Mouse (Mus musculus): Measurements from ENCODE around the gene Sept6.
A peak's percentile ranks its signal among the peaks of the same experiment; 100 is the strongest.
"Not testable (repeated sequence)": the region's sequence is repeated elsewhere in the genome, so short reads cannot be mapped to it uniquely, and the experiment has no call there.

Sept6 gene

GRCm38 (mm10) chrX:36971156-36971555 lies 20.4 kb downstream of the Sept6 start:
- DNase-seq (ENCODE audit: low spot score in 2 of 2) = no peak

GRCm38 (mm10) chrX:36969501-36969900 lies 22.1 kb downstream of the Sept6 start:
- no peak for DNase-seq (ENCODE audit: low spot score in 2 of 2)

DNA sequence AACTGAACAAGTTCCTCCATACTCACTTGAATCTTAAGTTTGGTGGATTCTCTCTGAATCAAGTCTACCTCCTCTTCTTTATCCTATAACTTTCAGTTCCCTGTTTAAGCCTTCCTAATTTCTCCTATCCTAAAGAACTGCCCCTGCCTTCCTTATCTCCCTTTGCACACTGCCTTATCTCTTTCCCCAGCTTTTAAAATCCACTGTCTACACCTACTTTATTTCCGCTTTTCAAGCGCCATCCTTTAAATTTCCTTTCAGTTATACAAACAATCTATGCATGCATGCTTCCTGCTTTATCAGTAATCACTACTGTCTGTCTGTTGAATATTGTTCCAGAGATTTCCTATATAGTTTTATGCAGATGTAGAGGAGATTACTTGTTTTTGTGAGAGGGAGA lies 34.9 kb downstream of the Sept6 start:
- DNase-seq (ENCODE audit: low spot score in 2 of 2) = no peak

DNA sequence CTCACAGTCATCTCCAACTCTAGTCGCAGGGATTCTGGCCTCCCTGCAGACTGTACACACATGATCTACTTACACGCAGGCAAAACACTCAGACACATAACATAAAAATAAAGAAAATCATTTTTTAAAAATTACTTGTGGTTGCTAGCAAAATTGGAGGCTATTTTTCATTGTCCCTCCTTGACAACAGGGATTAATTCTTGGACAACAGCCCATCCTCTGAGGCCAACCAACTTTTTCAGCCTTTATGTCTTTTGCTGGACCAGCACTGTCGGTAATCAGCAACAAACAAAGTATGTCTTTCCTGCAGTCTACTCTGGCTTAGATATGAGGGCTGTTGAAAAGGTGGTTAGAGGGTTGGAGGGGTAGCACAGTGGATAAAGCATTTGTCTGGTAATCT lies 50.5 kb downstream of the Sept6 start:
- DNase-seq (ENCODE audit: low spot score in 2 of 2) = no peak

DNA sequence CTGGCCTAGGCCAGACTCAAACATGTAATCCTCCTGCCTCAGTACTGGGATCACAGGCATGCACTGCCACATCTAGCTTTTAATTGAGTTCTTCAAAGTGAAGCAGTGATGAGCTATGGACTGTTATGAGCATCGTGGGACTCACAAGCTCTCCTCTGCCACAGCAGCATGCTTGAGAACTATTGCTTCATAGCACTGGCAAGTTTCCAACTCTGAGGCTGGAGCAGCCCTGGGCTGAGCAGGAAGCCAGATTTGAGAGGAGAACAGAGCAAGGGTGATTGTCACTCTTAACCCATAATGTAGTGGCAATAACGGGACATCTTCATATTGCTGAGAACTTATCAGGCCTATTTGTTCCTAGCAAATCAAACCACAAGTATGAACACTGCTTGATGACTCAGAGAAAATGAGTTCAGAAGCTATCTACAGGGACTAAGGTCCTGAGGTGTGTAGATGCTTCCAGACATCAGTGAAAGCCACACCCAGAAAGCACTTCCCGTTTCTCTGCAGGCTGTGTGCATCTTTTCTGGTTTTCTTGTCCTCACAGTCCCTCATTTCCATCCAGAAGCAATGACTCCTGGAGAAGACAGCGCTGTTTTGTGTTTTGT lies 51.7 kb downstream of the Sept6 start:
- no peak for DNase-seq (ENCODE audit: low spot score in 2 of 2)

GRCm38 (mm10) chrX:36935326-36935966 lies 56.1 kb downstream of the Sept6 start:
- DNase-seq (ENCODE audit: low spot score in 2 of 2) = no peak

DNA sequence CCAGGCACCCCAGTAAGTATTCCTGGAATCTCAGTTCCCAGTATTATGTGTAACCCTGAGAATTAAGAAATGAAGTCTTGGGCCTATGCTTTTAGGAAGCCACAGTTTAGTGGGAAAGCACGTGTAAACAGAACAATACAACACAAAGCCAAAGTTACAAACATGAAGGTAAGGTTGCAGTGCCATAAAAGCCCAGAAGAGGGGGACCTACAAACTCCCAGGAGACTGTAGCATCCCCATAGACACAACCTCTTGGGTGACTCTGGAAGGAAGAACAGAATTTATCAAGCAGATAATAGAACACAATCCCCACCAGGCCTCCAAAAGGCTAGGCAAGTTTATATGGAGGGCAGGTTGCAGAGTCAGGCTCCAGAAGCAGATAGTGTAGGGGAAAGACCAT lies 61.0 kb downstream of the Sept6 start:
- DNase-seq (ENCODE audit: low spot score in 2 of 2) = no peak

DNA sequence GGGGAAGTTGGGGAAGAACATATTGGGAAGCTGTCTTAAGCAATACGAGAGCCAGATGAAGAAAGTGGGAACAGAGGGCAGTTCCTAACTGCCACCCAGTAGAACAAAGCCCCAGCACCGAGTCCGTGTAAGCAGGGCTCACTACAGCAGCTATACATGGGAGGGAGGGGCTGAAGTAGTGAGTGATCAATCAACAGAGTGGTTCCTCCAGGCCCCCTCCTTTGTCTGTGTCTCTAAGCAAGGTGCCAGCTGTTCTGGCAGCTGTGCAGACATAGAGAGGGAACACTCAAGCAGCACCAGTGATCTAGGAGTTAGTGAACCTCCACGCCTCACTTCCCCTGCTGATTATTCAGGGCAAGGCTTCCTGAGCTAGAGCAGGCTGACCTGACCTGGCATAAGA lies 61.9 kb downstream of the Sept6 start:
- DNase-seq (ENCODE audit: low spot score in 2 of 2) = no peak

DNA sequence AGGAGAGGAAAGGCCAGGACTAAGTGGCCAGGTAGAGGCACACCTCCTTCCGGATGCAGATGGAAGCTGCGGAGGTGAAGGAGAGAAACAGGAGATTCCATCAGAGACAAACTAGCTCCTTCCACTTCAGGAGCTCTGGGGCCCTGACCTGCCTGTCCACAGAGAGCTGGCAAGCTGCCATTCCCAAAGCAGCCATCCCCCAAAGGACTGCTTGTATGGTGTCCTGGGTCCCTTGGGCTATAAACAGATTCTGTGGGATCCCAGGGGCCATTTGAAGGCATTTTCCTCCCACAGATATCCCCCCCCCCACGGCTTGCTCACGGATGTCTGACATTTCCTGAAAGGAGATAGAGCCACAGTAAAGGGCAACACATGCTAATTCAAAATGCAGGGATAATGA lies 62.8 kb downstream of the Sept6 start:
- DNase-seq (ENCODE audit: low spot score in 2 of 2) = no peak

DNA sequence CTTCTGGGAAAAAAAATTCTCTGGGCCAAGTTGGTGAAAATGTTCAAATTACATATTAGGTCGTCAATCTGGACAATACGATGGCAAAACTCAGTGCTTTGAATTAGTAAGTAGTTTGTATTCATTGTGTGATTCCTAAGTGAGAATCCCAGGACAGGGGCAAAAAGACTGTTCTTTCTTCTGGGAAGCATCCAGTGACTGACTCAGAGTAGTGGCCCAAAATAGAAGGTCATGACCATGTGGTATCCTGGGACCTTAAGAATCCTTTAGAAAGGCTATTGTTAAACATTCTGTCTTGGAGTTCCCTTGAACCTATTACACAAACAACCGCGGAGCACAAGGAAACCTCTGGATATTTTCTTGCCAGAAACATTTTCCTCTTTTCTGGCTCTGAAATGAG lies 70.2 kb downstream of the Sept6 start:
- DNase-seq (ENCODE audit: low spot score in 2 of 2) = no peak

GRCm38 (mm10) chrX:36917749-36918148 lies 73.8 kb downstream of the Sept6 start:
- DNase-seq (ENCODE audit: low spot score in 2 of 2) = no peak

DNA sequence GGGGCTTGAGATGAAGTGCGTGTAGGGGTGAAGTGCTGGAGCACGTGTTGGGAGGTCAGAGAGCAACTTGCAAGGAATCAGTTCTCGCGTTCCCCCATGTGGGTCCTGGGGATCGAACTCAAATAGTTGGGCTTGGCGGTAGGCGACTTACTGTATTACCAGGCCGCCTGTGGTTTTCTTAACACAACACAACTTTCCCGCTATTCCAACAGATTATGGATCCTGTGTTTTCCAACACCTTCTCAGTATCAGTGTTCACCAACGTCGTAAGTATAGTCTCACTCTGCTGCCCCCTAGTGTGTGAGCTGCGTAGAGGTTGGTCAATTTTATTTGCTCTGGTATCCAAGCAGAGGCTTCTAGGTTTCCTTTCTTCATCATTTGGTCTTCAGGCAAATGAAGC lies 80.3 kb downstream of the Sept6 start:
- DNase-seq (ENCODE audit: low spot score in 2 of 2) = peak in 1 of 2 experiments; percentile 20

- DNase-seq (ENCODE audit: low spot score in 2 of 2) = no peak
These were observed 85.1 kb downstream of the Sept6 start for GRCm38 (mm10) chrX:36906539-36906938.

GRCm38 (mm10) chrX:36903115-36903768 lies 88.4 kb downstream of the Sept6 start:
- peak; percentile 78 to 84 for DNase-seq (ENCODE audit: low spot score in 2 of 2)

GRCm38 (mm10) chrX:36902321-36903114 lies 89.1 kb downstream of the Sept6 start, which contains the start of gene Nkrf:
Gene Nkrf (minus strand): TSS chrX:36902899.
- DNase-seq (ENCODE audit: low spot score in 2 of 2) = peak in 1 of 2 experiments; percentile 5

DNA sequence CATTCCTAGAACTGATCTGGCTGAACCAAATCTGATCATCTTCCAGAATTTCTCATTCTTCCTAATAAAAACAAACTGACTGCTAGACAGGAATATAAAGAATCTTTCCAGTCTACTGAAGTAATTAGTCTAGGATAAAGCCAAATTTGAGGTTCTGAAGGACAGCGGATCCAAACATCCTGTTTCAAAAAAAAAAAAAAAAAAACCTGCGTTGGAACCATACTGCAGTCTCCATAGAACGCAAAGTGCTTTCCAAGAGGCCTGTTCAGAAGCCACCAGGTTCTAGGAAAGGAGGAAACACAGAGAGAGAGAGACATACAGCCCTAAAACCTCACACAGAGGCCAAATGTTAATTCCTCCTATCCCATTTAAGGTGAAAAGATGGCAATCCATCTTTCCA lies 89.9 kb downstream of the Sept6 start:
- no peak for DNase-seq (ENCODE audit: low spot score in 2 of 2)

- not testable (repeated sequence) for DNase-seq (ENCODE audit: low spot score in 2 of 2)
These were observed 92.7 kb downstream of the Sept6 start for GRCm38 (mm10) chrX:36898931-36899330.

GRCm38 (mm10) chrX:36884719-36885118 lies 106.9 kb downstream of the Sept6 start:
- DNase-seq (ENCODE audit: low spot score in 2 of 2) = peak in 1 of 2 experiments; percentile 16

- peak; percentile 7 to 17 for DNase-seq (ENCODE audit: low spot score in 2 of 2)
These were observed 116.9 kb downstream of the Sept6 start for GRCm38 (mm10) chrX:36874704-36875128.

DNA sequence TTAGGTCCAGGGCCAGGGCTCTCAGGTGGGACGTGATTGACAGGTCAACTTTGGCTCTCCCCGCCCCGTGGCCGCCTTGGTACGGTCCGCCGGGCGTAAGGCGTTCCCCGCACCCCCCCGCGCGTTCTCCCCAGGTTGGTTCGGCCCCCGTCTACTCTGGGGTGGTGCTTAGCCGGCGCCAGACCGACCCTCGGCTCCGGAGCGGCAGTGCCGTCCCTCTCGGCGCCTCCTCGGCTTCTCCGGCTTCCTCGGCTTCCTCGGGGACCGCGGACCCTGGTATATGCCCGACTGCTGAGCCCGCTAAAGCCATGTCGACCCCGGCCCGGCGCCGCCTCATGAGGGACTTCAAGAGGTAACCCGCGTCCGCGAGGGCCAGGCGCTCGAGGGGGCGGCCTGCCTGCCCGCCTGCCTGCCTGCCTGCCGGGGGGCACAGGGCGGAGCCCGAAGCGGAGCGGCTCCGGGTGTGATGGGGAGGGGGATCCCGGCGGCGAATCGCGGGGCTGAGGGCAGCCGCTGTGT lies 117.4 kb downstream of the Sept6 start:
- DNase-seq (ENCODE audit: low spot score in 2 of 2) = peak; percentile 78 to 87

- DNase-seq (ENCODE audit: low spot score in 2 of 2) = no peak
These were observed 117.8 kb downstream of the Sept6 start, which contains the start of the genes Ube2a and C330007P06Rik for GRCm38 (mm10) chrX:36873765-36874164. Gene Ube2a (plus strand): TSS chrX:36873900. Gene C330007P06Rik (minus strand): TSS chrX:36874111.

GRCm38 (mm10) chrX:36870372-36870771 lies 121.2 kb downstream of the Sept6 start:
- DNase-seq (ENCODE audit: low spot score in 2 of 2) = no peak
